Mouse (Mus musculus) forebrain, embryonic 13.5 days (tissue): ENCODE measurements around the gene Adprm. TPM values are rescaled to one million over a fixed set of nuclear protein-coding genes. Genes with fewer than 3 reads are reported as not detected.

ENCODE experiments used
- ATAC-seq: fragments of 200-750 bp; cut with Nextera tagmentation; 2 replicates; pipeline ENCODE4 v1.8.0; 2017
- H3K27ac ChIP-seq: fragments of 300-500 bp; sonication (generic); 2 replicates; pipeline ENCODE4 v1.5.1; 2015; ENCODE audit warnings: inconsistent platforms, mild to moderate bottlenecking, moderate library complexity
- H3K27me3 ChIP-seq: fragments of 300-500 bp; sonication (generic); 2 replicates; pipeline ENCODE4 v1.6.1; 2015; ENCODE audit warnings: mild to moderate bottlenecking, inconsistent platforms
- H3K36me3 ChIP-seq: fragments of 300-500 bp; sonication (generic); 2 replicates; pipeline ENCODE4 v1.6.1; 2015; ENCODE audit warnings: mild to moderate bottlenecking, inconsistent platforms; ENCODE audit not compliant: poor library complexity, severe bottlenecking
- H3K4me1 ChIP-seq: fragments of 300-500 bp; sonication (generic); 2 replicates; pipeline ENCODE4 v1.6.1; 2015; ENCODE audit warnings: inconsistent platforms
- H3K4me2 ChIP-seq: fragments of 300-500 bp; sonication (generic); 2 replicates; pipeline ENCODE4 v1.6.1; 2015; ENCODE audit warnings: inconsistent platforms, mild to moderate bottlenecking, moderate library complexity
- H3K4me3 ChIP-seq: fragments of 300-500 bp; sonication (generic); 2 replicates; pipeline ENCODE4 v1.5.1; 2015; ENCODE audit warnings: mild to moderate bottlenecking, inconsistent platforms
- H3K9ac ChIP-seq: fragments of 300-500 bp; sonication (generic); 2 replicates; pipeline ENCODE4 v1.6.1; 2015; ENCODE audit warnings: mild to moderate bottlenecking, inconsistent platforms
- H3K9me3 ChIP-seq: fragments of 300-500 bp; sonication (generic); replicated peaks from 2 replicates; pipeline ENCODE4 v1.6.1; 2016; ENCODE audit warnings: inconsistent platforms
- WGBS: fragments of 180-500 bp; shearing (Covaris S2); methylation state at CpG from one replicate; pipeline ENCODE4 v1.1.7; 2015; 5-methylcytosine and 5-hydroxymethylcytosine counted together
- polyA plus RNA-seq: library from polyadenylated mRNA; unstranded; fragments of >200 nt; fragmentation: Nextera tagmentation; extraction: Ambion mirVana; gene quantifications from 2 replicates; pipeline ENCODE4 v1.2.1, GENCODE M21; 2015

Adprm gene
- polyA plus RNA-seq, 1 experiment from 2014 or later, result 34.8 TPM

GRCm38 (mm10) chr11:67085489-67085888 lies 33.1 kb upstream of the Adprm start:
- ATAC-seq, result peak; percentile 31
- Histone ChIP-seq H3K27me3 (peaks cover 27% of the 10 kb centered on the region), H3K9ac (no peak overlapping the region), H3K4me3 (no peak overlapping the region), H3K4me2 (no peak overlapping the region), H3K36me3 (no peaks in the 10 kb centered on the region), H3K27ac (no peak overlapping the region), H3K4me1 (0 out of 2 replicates have a peak, but pooled peaks cover 7% of the 10 kb centered on the region), H3K9me3 (no peaks in the 10 kb centered on the region)
- WGBS, result 6% methylated on average over 6 of the region's 6 CpGs

DNA sequence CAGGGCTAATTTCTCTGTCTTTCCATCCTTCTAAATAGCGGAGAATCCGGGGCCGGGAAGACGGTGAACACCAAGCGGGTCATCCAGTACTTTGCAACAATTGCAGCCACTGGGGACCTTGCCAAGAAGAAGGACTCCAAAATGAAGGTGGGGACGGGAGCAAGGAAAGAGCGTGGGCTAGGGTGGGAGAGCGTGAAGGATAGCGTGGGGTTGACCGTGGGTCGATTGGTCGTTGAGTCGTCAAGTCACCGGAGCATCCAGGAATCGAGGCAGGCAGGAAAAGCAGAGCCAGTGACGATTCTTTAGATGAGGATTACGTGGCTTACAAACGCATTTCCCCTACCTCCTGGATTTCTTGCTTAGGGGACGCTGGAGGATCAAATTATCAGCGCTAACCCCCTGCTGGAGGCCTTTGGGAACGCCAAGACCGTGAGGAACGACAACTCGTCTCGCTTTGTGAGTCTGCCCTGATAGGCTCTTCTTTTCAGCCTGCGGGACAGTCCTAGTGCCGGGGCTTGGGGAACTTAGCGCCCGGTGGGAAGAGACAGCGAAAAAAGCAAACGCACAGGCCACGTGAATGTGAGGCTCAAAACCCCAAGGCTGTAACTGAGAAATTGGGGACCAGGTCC lies 31.4 kb upstream of the Adprm start:
- WGBS, result 37% methylated on average over 32 of the region's 32 CpGs

DNA sequence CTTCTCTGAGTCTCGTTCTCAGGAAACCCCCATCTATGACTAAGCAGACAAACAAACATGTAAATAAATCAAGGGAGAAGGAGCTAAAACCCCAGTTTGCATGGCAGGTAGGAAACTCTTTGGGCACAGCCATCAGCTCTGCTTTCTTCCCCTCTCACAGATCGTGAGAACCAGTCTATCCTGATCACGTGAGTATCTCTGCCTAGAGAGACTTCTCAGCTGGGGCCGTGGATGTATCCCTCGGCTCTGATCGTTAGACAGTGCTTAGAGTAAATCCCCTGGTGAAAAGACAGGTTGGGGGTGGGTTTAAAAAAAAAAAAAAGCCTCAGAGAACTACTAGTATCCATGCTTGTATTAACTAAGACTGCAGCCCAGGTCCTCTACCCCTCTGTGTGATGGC lies 30.8 kb upstream of the Adprm start:
- no peak for ATAC-seq
- Histone ChIP-seq H3K9me3 (no peaks in the 10 kb centered on the region), H3K9ac (no peak overlapping the region), H3K4me3 (no peak overlapping the region), H3K4me2 (no peak overlapping the region), H3K27ac (no peak overlapping the region), H3K4me1 (peaks cover 11% of the 10 kb centered on the region; the same call in 1 of the 2 replicates), H3K36me3 (no peaks in the 10 kb centered on the region), H3K27me3 (peaks cover 27% of the 10 kb centered on the region)
- 55% methylated on average over 6 of the region's 6 CpGs for WGBS

More for the DNA sequence above, 31.4 kb upstream of the Adprm start:
- no peak overlapping the region for H3K27ac ChIP-seq
- no peak overlapping the region for H3K4me3 ChIP-seq
- H3K27me3 ChIP-seq, result peaks cover 27% of the 10 kb centered on the region
- H3K36me3 ChIP-seq, result no peaks in the 10 kb centered on the region
- no peaks in the 10 kb centered on the region for H3K9me3 ChIP-seq
- no peak for ATAC-seq
- no peak overlapping the region for H3K4me2 ChIP-seq
- no peak overlapping the region for H3K9ac ChIP-seq
- H3K4me1 ChIP-seq, result peaks cover 11% of the 10 kb centered on the region; the same call in 1 of the 2 replicates

GRCm38 (mm10) chr11:67082793-67083192 lies 30.4 kb upstream of the Adprm start:
- Histone ChIP-seq H3K27ac (no peak overlapping the region), H3K4me2 (no peak overlapping the region), H3K4me1 (peaks cover 12% of the 10 kb centered on the region; the same call in 1 of the 2 replicates), H3K36me3 (no peaks in the 10 kb centered on the region), H3K9me3 (no peaks in the 10 kb centered on the region), H3K9ac (no peak overlapping the region), H3K4me3 (no peak overlapping the region), H3K27me3 (peaks cover 27% of the 10 kb centered on the region)
- WGBS, result 81% methylated on average over 13 of the region's 13 CpGs
- no peak for ATAC-seq

DNA sequence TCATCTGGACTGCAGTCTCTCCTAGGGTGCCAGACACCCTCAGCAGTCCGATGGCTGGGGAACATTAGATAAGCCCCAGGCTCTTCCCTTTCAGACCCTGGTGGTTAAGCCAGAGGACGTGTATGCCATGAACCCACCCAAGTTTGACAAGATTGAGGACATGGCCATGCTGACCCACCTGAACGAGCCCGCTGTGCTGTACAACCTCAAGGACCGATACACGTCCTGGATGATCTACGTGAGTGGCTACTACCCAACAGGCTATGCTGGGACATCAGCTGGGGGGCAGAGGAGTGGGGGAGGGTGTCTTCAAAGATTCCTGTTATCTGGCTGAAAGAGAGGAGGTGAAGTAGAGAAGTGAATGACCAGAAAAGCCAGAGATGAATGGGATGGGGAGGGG lies 29.8 kb upstream of the Adprm start:
- peaks cover 16% of the 10 kb centered on the region; the same call in 1 of the 2 replicates for H3K4me1 ChIP-seq
- no peak overlapping the region for H3K9ac ChIP-seq
- no peak overlapping the region for H3K27ac ChIP-seq
- H3K4me2 ChIP-seq, result no peak overlapping the region
- ATAC-seq, result no peak
- no peaks in the 10 kb centered on the region for H3K9me3 ChIP-seq
- peaks cover 27% of the 10 kb centered on the region for H3K27me3 ChIP-seq
- no peak overlapping the region for H3K4me3 ChIP-seq
- no peaks in the 10 kb centered on the region for H3K36me3 ChIP-seq
- whole genome bisulfite sequencing, result 91% methylated on average over 7 of the region's 7 CpGs

- H3K4me2 ChIP-seq, result no peak overlapping the region
- ATAC-seq, result peak; percentile 48; the same call in 1 of the 2 replicates
- H3K9me3 ChIP-seq, result no peaks in the 10 kb centered on the region
- WGBS, result 10% methylated on average over 11 of the region's 11 CpGs
- H3K9ac ChIP-seq, result no peak overlapping the region
- peaks cover 16% of the 10 kb centered on the region; the same call in 1 of the 2 replicates for H3K4me1 ChIP-seq
- H3K4me3 ChIP-seq, result no peak overlapping the region
- no peaks in the 10 kb centered on the region for H3K36me3 ChIP-seq
- H3K27me3 ChIP-seq, result peaks cover 27% of the 10 kb centered on the region
- H3K27ac ChIP-seq, result no peak overlapping the region
Measured at GRCm38 (mm10) chr11:67081125-67081649, 28.8 kb upstream of the Adprm start.

GRCm38 (mm10) chr11:67080168-67080567 lies 27.8 kb upstream of the Adprm start:
- Histone ChIP-seq H3K4me1 (peaks cover 16% of the 10 kb centered on the region; the same call in 1 of the 2 replicates), H3K4me2 (no peak overlapping the region), H3K27ac (no peak overlapping the region), H3K9me3 (no peaks in the 10 kb centered on the region), H3K36me3 (no peaks in the 10 kb centered on the region), H3K9ac (no peak overlapping the region), H3K27me3 (peaks cover 25% of the 10 kb centered on the region), H3K4me3 (no peak overlapping the region)
- 7% methylated on average over 3 of the region's 3 CpGs for WGBS
- ATAC-seq, result peak; percentile 73

DNA sequence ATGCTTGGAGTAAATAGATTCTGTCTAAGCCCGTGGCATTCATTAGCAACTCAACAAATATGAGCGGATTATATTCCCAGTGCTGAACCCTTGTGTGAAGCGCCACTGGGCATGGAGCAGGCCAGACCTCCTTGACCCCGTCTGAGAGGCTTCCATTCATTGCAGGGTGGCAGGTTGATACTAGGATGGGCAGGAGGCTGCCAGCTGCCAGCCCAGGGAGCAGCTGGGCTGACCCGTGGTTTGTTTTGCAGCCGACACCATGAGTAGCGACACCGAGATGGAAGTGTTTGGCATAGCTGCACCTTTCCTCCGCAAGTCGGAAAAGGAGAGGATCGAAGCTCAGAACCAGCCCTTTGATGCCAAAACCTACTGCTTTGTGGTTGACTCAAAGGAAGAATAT lies 27.3 kb upstream of the Adprm start:
- no peak overlapping the region for H3K4me2 ChIP-seq
- H3K4me1 ChIP-seq, result peaks cover 20% of the 10 kb centered on the region; the same call in 1 of the 2 replicates
- H3K9ac ChIP-seq, result no peak overlapping the region
- H3K36me3 ChIP-seq, result no peaks in the 10 kb centered on the region
- no peaks in the 10 kb centered on the region for H3K9me3 ChIP-seq
- no peak for ATAC-seq
- 54% methylated on average over 11 of the region's 11 CpGs for WGBS
- no peak overlapping the region for H3K4me3 ChIP-seq
- peaks cover 21% of the 10 kb centered on the region for H3K27me3 ChIP-seq
- no peak overlapping the region for H3K27ac ChIP-seq

- no peak overlapping the region for H3K4me2 ChIP-seq
- H3K9ac ChIP-seq, result no peak overlapping the region
- H3K27me3 ChIP-seq, result peaks cover 12% of the 10 kb centered on the region
- H3K4me1 ChIP-seq, result peaks cover 20% of the 10 kb centered on the region; the same call in 1 of the 2 replicates
- 91% methylated on average over 6 of the region's 6 CpGs for WGBS
- H3K9me3 ChIP-seq, result no peaks in the 10 kb centered on the region
- H3K4me3 ChIP-seq, result no peak overlapping the region
- no peak for ATAC-seq
- no peaks in the 10 kb centered on the region for H3K36me3 ChIP-seq
- no peak overlapping the region for H3K27ac ChIP-seq
Measured at GRCm38 (mm10) chr11:67078888-67079287, 26.5 kb upstream of the Adprm start.

- peaks cover 4% of the 10 kb centered on the region; the same call in 1 of the 2 replicates for H3K27me3 ChIP-seq
- ATAC-seq, result no peak
- H3K4me3 ChIP-seq, result no peak within 1 kb of the TSS
- H3K4me1 ChIP-seq, result peaks cover 20% of the 10 kb centered on the region; the same call in 1 of the 2 replicates
- no peaks in the 10 kb centered on the region for H3K36me3 ChIP-seq
- H3K27ac ChIP-seq, result no peak within 1 kb of the TSS
- H3K4me2 ChIP-seq, result no peak within 1 kb of the TSS
- no peak within 1 kb of the TSS for H3K9ac ChIP-seq
- WGBS, result 87% methylated on average over 5 of the region's 5 CpGs
- no peaks in the 10 kb centered on the region for H3K9me3 ChIP-seq
Measured at GRCm38 (mm10) chr11:67078000-67078399, 25.6 kb upstream of the Adprm start, which contains the start of gene Myh3. TSS of gene Myh3 (plus strand) at chr11:67078300.

DNA sequence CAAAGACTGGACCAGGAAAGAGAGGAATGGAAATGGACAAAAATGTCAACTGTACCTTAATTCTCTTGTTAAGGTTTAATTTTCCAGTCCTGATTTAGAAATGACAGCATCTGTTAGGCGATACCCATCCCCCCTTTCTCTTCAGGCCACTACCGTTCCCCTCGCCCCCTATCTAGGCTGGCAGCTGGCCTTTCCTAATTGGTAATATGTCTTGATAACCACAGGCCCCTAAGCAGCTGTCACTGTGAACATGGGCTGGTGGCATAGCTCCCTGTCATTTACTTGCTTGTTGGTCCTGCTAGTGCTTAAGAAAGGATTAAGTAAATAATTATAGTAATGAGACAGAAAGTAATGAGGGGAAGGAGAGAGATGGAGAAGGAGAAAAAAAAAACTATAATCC lies 25.0 kb upstream of the Adprm start:
- H3K9me3 ChIP-seq, result no peaks in the 10 kb centered on the region
- H3K4me3 ChIP-seq, result no peak overlapping the region
- no peak overlapping the region for H3K27ac ChIP-seq
- 38% methylated on average over 3 of the region's 3 CpGs for WGBS
- H3K27me3 ChIP-seq, result no peaks in the 10 kb centered on the region
- H3K36me3 ChIP-seq, result no peaks in the 10 kb centered on the region
- no peak overlapping the region for H3K9ac ChIP-seq
- no peak overlapping the region for H3K4me2 ChIP-seq
- ATAC-seq, result no peak
- H3K4me1 ChIP-seq, result peaks cover 20% of the 10 kb centered on the region; the same call in 1 of the 2 replicates

DNA sequence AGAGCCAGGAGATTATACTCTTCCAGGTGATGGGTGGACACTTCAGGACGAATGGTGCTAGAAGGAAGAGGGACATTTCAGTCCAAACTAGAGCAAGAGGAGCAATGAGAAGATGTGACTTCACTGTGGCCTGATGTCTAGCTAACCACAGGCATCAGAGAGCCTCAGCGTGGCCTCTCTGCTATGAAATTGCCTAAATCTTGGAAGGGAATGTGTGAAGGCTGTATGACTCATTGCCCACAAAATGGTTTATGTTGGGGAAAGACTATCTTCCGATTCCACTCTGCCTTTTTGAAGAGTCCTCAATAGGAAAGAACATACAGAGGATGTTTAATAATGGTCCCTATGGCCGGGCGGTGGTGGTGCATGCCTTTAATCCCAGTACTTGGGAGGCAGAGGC lies 24.4 kb upstream of the Adprm start:
- Histone ChIP-seq H3K36me3 (no peaks in the 10 kb centered on the region), H3K4me2 (no peak overlapping the region), H3K27me3 (no peaks in the 10 kb centered on the region), H3K4me3 (no peak overlapping the region), H3K27ac (no peak overlapping the region), H3K4me1 (peaks cover 20% of the 10 kb centered on the region; the same call in 1 of the 2 replicates), H3K9ac (no peak overlapping the region), H3K9me3 (no peaks in the 10 kb centered on the region)
- 94% methylated on average over 5 of the region's 5 CpGs for WGBS
- ATAC-seq, result no peak
